Mouse (Mus musculus) MEL (cell line): ENCODE data around the gene Rnf215. TPM values are rescaled to one million over a fixed set of nuclear protein-coding genes. Genes with fewer than 3 reads are reported as not detected.

Source experiments
- DNase-seq: peaks from one replicate; pipeline ENCODE4 v3.0.0; 2011; ENCODE audit warnings: low read depth, low spot score
- H3K27ac ChIP-seq: 2 replicates; pipeline ENCODE4 v1.5.1; 2012; ENCODE audit warnings: low read depth, mild to moderate bottlenecking, control low read depth, low read length, moderate library complexity; ENCODE audit not compliant: control insufficient read depth
- H3K27me3 ChIP-seq, 2 experiments: fragments of 150-350 bp in 1 of 2; sonication (generic) in 1 of 2; 2 replicates each; pipeline ENCODE4 v1.6.1; 2012; ENCODE audit warnings: low read length in 2 of 2, mild to moderate bottlenecking in 2 of 2, improper control_type of control experiment in 1 of 2, moderate library complexity in 1 of 2; ENCODE audit not compliant: insufficient read depth in 2 of 2, control insufficient read depth in 1 of 2
- H3K36me3 ChIP-seq, 2 experiments: 2 replicates each; pipeline ENCODE4 v1.6.1; 2012 to 2014; ENCODE audit warnings: low read length in 2 of 2, improper control_type of control experiment in 1 of 2, inconsistent platforms in 1 of 2, mild to moderate bottlenecking in 1 of 2; ENCODE audit not compliant: insufficient read depth in 2 of 2, control insufficient read depth in 1 of 2
- H3K4me1 ChIP-seq, 2 experiments: fragments of 150-350 bp in 1 of 2; sonication (generic) in 1 of 2; 2 replicates each; pipeline ENCODE4 v1.6.1; 2012; ENCODE audit warnings: low read length in 2 of 2, improper control_type of control experiment in 1 of 2, mild to moderate bottlenecking in 1 of 2; ENCODE audit not compliant: insufficient read depth in 2 of 2, control insufficient read depth in 1 of 2
- H3K4me3 ChIP-seq, 2 experiments: fragments of 150-350 bp in 1 of 2; sonication (generic) in 1 of 2; 2 replicates each; pipeline ENCODE4 v1.5.1; 2012; ENCODE audit warnings: low read depth in 2 of 2, low read length in 2 of 2, mild to moderate bottlenecking in 2 of 2, moderate library complexity in 2 of 2, control low read depth in 1 of 2, improper control_type of control experiment in 1 of 2; ENCODE audit not compliant: control insufficient read depth in 1 of 2, insufficient read depth in 1 of 2
- H3K79me2 ChIP-seq: 2 replicates; pipeline ENCODE4 v1.6.1; 2012; ENCODE audit warnings: mild to moderate bottlenecking, low read length, moderate library complexity; ENCODE audit not compliant: control insufficient read depth, poor library complexity, insufficient read depth
- H3K9ac ChIP-seq: 2 replicates; pipeline ENCODE4 v1.6.1; 2012; ENCODE audit warnings: low read depth, mild to moderate bottlenecking, control low read depth, low read length, moderate library complexity; ENCODE audit not compliant: control insufficient read depth, poor library complexity, severe bottlenecking
- H3K9me3 ChIP-seq: fragments of 150-350 bp; sonication (generic); replicated peaks from 2 replicates; pipeline ENCODE4 v1.6.1; 2012; ENCODE audit warnings: mild to moderate bottlenecking, low read length, improper control_type of control experiment, moderate library complexity; ENCODE audit not compliant: insufficient read depth
- BHLHE40 ChIP-seq: IDR thresholded peaks from 2 replicates; pipeline ENCODE4 v1.6.1; 2012; ENCODE audit warnings: low read depth, mild to moderate bottlenecking, inconsistent platforms, low read length, improper control_type of control experiment, borderline replicate concordance
- CHD1 ChIP-seq: IDR thresholded peaks from 2 replicates; pipeline ENCODE4 v1.6.1; 2012; ENCODE audit warnings: low read depth, mild to moderate bottlenecking, inconsistent platforms, low read length, improper control_type of control experiment
- E2F4 ChIP-seq: IDR thresholded peaks from 2 replicates; pipeline ENCODE4 v1.6.1; 2011; ENCODE audit warnings: low read depth, low read length, improper control_type of control experiment, borderline replicate concordance
- ELF1 ChIP-seq: IDR thresholded peaks from 2 replicates; pipeline ENCODE4 v1.6.1; 2014; ENCODE audit warnings: low read depth, mild to moderate bottlenecking, inconsistent platforms, low read length, improper control_type of control experiment, moderate library complexity
- GABPA ChIP-seq: IDR thresholded peaks from 2 replicates; pipeline ENCODE4 v1.6.1; 2012; ENCODE audit warnings: low read depth, mild to moderate bottlenecking, inconsistent platforms, low read length, improper control_type of control experiment, moderate library complexity
- GATA1 ChIP-seq: IDR thresholded peaks from 2 replicates; pipeline ENCODE4 v1.6.1; 2011; ENCODE audit warnings: low read depth, low read length, improper control_type of control experiment
- JUND ChIP-seq: IDR thresholded peaks from 2 replicates; pipeline ENCODE4 v1.6.1; 2011; ENCODE audit warnings: low read depth, mild to moderate bottlenecking, improper control_type of control experiment, low read length
- MAFK ChIP-seq: IDR thresholded peaks from 2 replicates; pipeline ENCODE4 v1.6.1; 2011; ENCODE audit warnings: low read depth, mild to moderate bottlenecking, low read length, improper control_type of control experiment, borderline replicate concordance
- MAX ChIP-seq: IDR thresholded peaks from 2 replicates; pipeline ENCODE4 v1.6.1; 2011; ENCODE audit warnings: low read length, improper control_type of control experiment
- MEF2A ChIP-seq: IDR thresholded peaks from 2 replicates; pipeline ENCODE4 v1.6.1; 2014; ENCODE audit warnings: low read depth, mild to moderate bottlenecking, inconsistent platforms, low read length, improper control_type of control experiment; ENCODE audit not compliant: poor library complexity, insufficient replicate concordance, severe bottlenecking; ENCODE audit errors: extremely low read depth
- NELFE ChIP-seq: IDR thresholded peaks from 2 replicates; pipeline ENCODE4 v1.6.1; 2011; ENCODE audit warnings: low read depth, low read length, improper control_type of control experiment
- POLR2A ChIP-seq, 2 experiments: IDR thresholded peaks; 2 replicates each; pipeline ENCODE4 v1.6.1; 2011 to 2012; ENCODE audit warnings: low read length in 2 of 2, mild to moderate bottlenecking in 2 of 2, control low read depth in 1 of 2, improper control_type of control experiment in 1 of 2, low read depth in 1 of 2, moderate library complexity in 1 of 2; ENCODE audit not compliant: control insufficient read depth in 1 of 2, insufficient read depth in 1 of 2, poor library complexity in 1 of 2
- POLR2AphosphoS2 ChIP-seq: IDR thresholded peaks from 2 replicates; pipeline ENCODE4 v1.6.1; 2011; ENCODE audit warnings: low read length, improper control_type of control experiment
- RAD21 ChIP-seq: IDR thresholded peaks from 2 replicates; pipeline ENCODE4 v1.6.1; 2011; ENCODE audit warnings: mild to moderate bottlenecking, low read depth, low read length, improper control_type of control experiment
- RCOR1 ChIP-seq: IDR thresholded peaks from 2 replicates; pipeline ENCODE4 v1.6.1; 2012; ENCODE audit warnings: low read depth, mild to moderate bottlenecking, inconsistent platforms, low read length, improper control_type of control experiment
- TBP ChIP-seq: IDR thresholded peaks from 2 replicates; pipeline ENCODE4 v1.8.0; 2011; ENCODE audit warnings: low read depth, low read length, improper control_type of control experiment
- TCF12 ChIP-seq: IDR thresholded peaks from 2 replicates; pipeline ENCODE4 v1.6.1; 2014; ENCODE audit warnings: low read depth, mild to moderate bottlenecking, inconsistent platforms, low read length, improper control_type of control experiment, moderate library complexity
- UBTF ChIP-seq: IDR thresholded peaks from 2 replicates; pipeline ENCODE4 v1.6.1; 2012; ENCODE audit warnings: low read depth, mild to moderate bottlenecking, inconsistent platforms, low read length, improper control_type of control experiment, moderate library complexity, borderline replicate concordance; ENCODE audit not compliant: insufficient read depth
- USF1 ChIP-seq: IDR thresholded peaks from 2 replicates; pipeline ENCODE4 v1.6.1; 2014; ENCODE audit warnings: low read depth, mild to moderate bottlenecking, inconsistent platforms, low read length, improper control_type of control experiment, moderate library complexity
- USF2 ChIP-seq, 2 experiments: IDR thresholded peaks; 2 replicates each; pipeline ENCODE4 v1.6.1; 2011 to 2012; ENCODE audit warnings: improper control_type of control experiment in 2 of 2, low read length in 2 of 2, borderline replicate concordance in 1 of 2, inconsistent platforms in 1 of 2, low read depth in 1 of 2, mild to moderate bottlenecking in 1 of 2; ENCODE audit not compliant: insufficient read depth in 1 of 2
- ZNF384 ChIP-seq: IDR thresholded peaks from 2 replicates; pipeline ENCODE4 v1.6.1; 2012; ENCODE audit warnings: low read depth, mild to moderate bottlenecking, inconsistent platforms, low read length, improper control_type of control experiment
- polyA plus RNA-seq, 2 experiments: library from polyadenylated mRNA; stranded (reverse) in 1 of 2; unstranded in 1 of 2; fragments of >175 nt in 1 of 2; fragments of >200 nt in 1 of 2; gene quantifications; 2 replicates each; pipeline versions ENCODE4 v1.2.1 to v1.2.4; 2012; ENCODE audit warnings: low replicate concordance in 2 of 2, low read depth in 1 of 2; ENCODE audit not compliant: insufficient read length in 2 of 2, insufficient read depth in 1 of 2, missing spikeins in 1 of 2
- total RNA-seq: library from RNA; depleted of rRNA; stranded (reverse); fragments of 300-350 nt; gene quantifications from 2 replicates; pipeline ENCODE4 v1.2.3, GENCODE M21; 2012

Gene Rnf215
- total and polyA plus RNA-seq, 3 experiments: 11.3 to 13.2 TPM; not detected in 1

DNA sequence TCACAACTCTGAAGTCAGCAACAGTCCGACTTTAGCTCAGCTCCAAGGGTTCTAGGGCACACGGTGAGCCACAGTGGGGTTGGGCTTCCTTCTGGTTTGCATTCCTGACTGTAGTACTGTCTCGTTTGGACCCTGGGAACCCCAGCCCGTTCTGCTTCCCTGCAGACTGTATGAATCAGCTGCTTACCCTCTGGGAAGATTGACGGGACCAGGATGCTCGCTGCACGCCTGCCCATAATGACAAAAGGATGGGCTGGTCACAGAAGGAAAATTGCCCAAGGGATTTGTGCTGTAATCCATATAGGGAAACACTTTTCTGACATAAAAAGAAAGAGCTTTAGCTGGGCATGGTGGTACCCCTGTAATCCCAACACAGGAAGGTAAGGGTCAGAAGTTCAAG, 36.2 kb upstream of the Rnf215 start:
- H3K27me3 ChIP-seq: no peaks in the 10 kb centered on the region
- H3K36me3 ChIP-seq: peaks cover 0 to 6% of the 10 kb centered on the region in 2 experiments; a peak in 1 of 4 replicates
- H3K9me3 ChIP-seq: no peaks in the 10 kb centered on the region
- H3K27ac ChIP-seq: no peak overlapping the region
- TF ChIP-seq E2F4 (no peak), RCOR1 (no peak), ELF1 (no peak), ZNF384 (no peak), CHD1 (no peak), NELFE (no peak), POLR2AphosphoS2 (no peak), BHLHE40 (no peak), GABPA (no peak), MAFK (no peak), TCF12 (no peak), JUND (no peak), MEF2A (no peak), TBP (no peak), POLR2A (IDR thresholded peaks at IDR 0.05; ENCODE audit: control insufficient read depth in 1 of 2, insufficient read depth in 1 of 2, low read depth in 1 of 2, low read length in 2 of 2, poor library complexity in 1 of 2) (no peak), USF2 (IDR thresholded peaks at IDR 0.05; ENCODE audit: borderline replicate concordance in 1 of 2, insufficient read depth in 1 of 2, low read depth in 1 of 2, low read length in 2 of 2) (no peak), MAX (no peak), RAD21 (no peak)
- no peak overlapping the region for H3K4me3 ChIP-seq
- peaks cover 0 to 7% of the 10 kb centered on the region in 2 experiments; a peak in 2 of 4 replicates for H3K4me1 ChIP-seq
- no peak for DNase-seq
- H3K9ac ChIP-seq: no peak overlapping the region
- H3K79me2 ChIP-seq: peaks cover 8% of the 10 kb centered on the region

DNA sequence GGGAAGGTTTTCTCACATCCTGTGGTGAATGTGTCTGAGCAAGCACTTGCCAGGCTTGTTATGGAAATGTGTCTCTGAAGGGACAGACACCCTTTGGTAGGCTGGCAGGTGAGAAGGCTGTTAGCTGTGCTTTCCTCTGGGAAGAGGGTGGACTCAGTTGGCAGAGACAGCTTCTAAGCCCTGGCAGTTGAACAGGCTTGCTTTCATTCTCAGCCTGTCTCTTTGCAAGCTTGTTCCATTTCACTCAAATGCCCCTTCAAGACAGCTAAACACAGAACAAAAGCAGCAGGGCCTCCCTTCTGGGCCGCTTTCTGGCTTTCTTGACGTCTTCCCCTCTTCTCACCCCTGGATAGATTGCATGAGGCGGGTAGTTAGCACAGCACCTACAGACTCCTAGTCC, 35.6 kb upstream of the Rnf215 start:
- Histone ChIP-seq H3K4me1 (peaks cover 0 to 4% of the 10 kb centered on the region in 2 experiments; a peak in 2 of 4 replicates), H3K4me3 (no peak overlapping the region), H3K27me3 (no peaks in the 10 kb centered on the region), H3K79me2 (peaks cover 8% of the 10 kb centered on the region), H3K36me3 (peaks cover 0 to 3% of the 10 kb centered on the region in 2 experiments; a peak in 1 of 4 replicates), H3K9me3 (no peaks in the 10 kb centered on the region), H3K27ac (no peak overlapping the region), H3K9ac (no peak overlapping the region)
- TF ChIP-seq GATA1 (no peak), UBTF (no peak), USF1 (no peak), JUND (no peak)
- no peak for DNase-seq
